Mouse (Mus musculus): ENCODE results near the gene Kif14.
A peak's percentile ranks its signal among the peaks of the same experiment; 100 is the strongest.
"Not testable (repeated sequence)": the region's sequence is repeated elsewhere in the genome, so short reads cannot be mapped to it uniquely, and the experiment has no call there.

The Kif14 gene

GRCm38 (mm10) chr1:136491681-136492080, 25.5 kb downstream of the Kif14 start:
- no peak for DNase-seq (ENCODE audit: low spot score)

GRCm38 (mm10) chr1:136492232-136492631, 26.1 kb downstream of the Kif14 start:
- no peak for DNase-seq (ENCODE audit: low spot score)

- no peak for DNase-seq (ENCODE audit: low spot score)
Measured at GRCm38 (mm10) chr1:136499317-136499716, 33.2 kb downstream of the Kif14 start.

GRCm38 (mm10) chr1:136502936-136503335, 36.8 kb downstream of the Kif14 start:
- DNase-seq (ENCODE audit: low spot score), result no peak

- not testable (repeated sequence) for DNase-seq (ENCODE audit: low spot score)
Measured at GRCm38 (mm10) chr1:136506255-136506654, 40.1 kb downstream of the Kif14 start.

GRCm38 (mm10) chr1:136512317-136512716, 46.2 kb downstream of the Kif14 start:
- DNase-seq (ENCODE audit: low spot score), result peak; percentile 44

GRCm38 (mm10) chr1:136513181-136513580, 47.0 kb downstream of the Kif14 start:
- no peak for DNase-seq (ENCODE audit: low spot score)

GRCm38 (mm10) chr1:136518699-136519356, 52.7 kb downstream of the Kif14 start:
- DNase-seq (ENCODE audit: low spot score), result peak; percentile 50

GRCm38 (mm10) chr1:136521363-136521937, 55.3 kb downstream of the Kif14 start:
- peak; percentile 59 for DNase-seq (ENCODE audit: low spot score)

GRCm38 (mm10) chr1:136524917-136525316, 58.8 kb downstream of the Kif14 start:
- DNase-seq (ENCODE audit: low spot score), result peak; percentile 81

GRCm38 (mm10) chr1:136525818-136526217, 59.7 kb downstream of the Kif14 start:
- DNase-seq (ENCODE audit: low spot score), result no peak

- no peak for DNase-seq (ENCODE audit: low spot score)
Measured at GRCm38 (mm10) chr1:136527163-136527562, 61.0 kb downstream of the Kif14 start.

- DNase-seq (ENCODE audit: low spot score), result no peak
Measured at GRCm38 (mm10) chr1:136532556-136532955, 66.4 kb downstream of the Kif14 start.

GRCm38 (mm10) chr1:136536947-136537346, 70.8 kb downstream of the Kif14 start:
- DNase-seq (ENCODE audit: low spot score), result no peak

GRCm38 (mm10) chr1:136538247-136538646, 72.1 kb downstream of the Kif14 start:
- DNase-seq (ENCODE audit: low spot score), result no peak

- no peak for DNase-seq (ENCODE audit: low spot score)
Measured at GRCm38 (mm10) chr1:136540407-136540895, 74.3 kb downstream of the Kif14 start.

- no peak for DNase-seq (ENCODE audit: low spot score)
Measured at GRCm38 (mm10) chr1:136541618-136542376, 75.7 kb downstream of the Kif14 start.

GRCm38 (mm10) chr1:136543920-136544319, 77.8 kb downstream of the Kif14 start:
- DNase-seq (ENCODE audit: low spot score), result no peak

GRCm38 (mm10) chr1:136547068-136547467, 80.9 kb downstream of the Kif14 start:
- no peak for DNase-seq (ENCODE audit: low spot score)

GRCm38 (mm10) chr1:136550285-136550684, 84.1 kb downstream of the Kif14 start:
- no peak for DNase-seq (ENCODE audit: low spot score)

- peak; percentile 93 for DNase-seq (ENCODE audit: low spot score)
Measured at GRCm38 (mm10) chr1:136550851-136551540, 84.9 kb downstream of the Kif14 start.

GRCm38 (mm10) chr1:136554686-136555085, 88.5 kb downstream of the Kif14 start:
- DNase-seq (ENCODE audit: low spot score), result no peak

All from embryo, embryonic 10.5 days (tissue).